Mouse (Mus musculus) ES-Bruce4 (cell line): ENCODE data around the gene Myrip. TPM values are rescaled to one million over a fixed set of nuclear protein-coding genes. Genes with fewer than 3 reads are reported as not detected.

ENCODE experiments used
- H3K27ac ChIP-seq: 2 replicates; pipeline ENCODE4 v1.5.1; 2012; ENCODE audit warnings: low read length, inconsistent platforms; ENCODE audit not compliant: insufficient read depth
- H3K27me3 ChIP-seq: 2 replicates; pipeline ENCODE4 v1.6.1; 2012; ENCODE audit warnings: mild to moderate bottlenecking, low read length, inconsistent platforms; ENCODE audit not compliant: control insufficient read depth, poor library complexity, insufficient read depth, severe bottlenecking
- H3K36me3 ChIP-seq: 2 replicates; pipeline ENCODE4 v1.6.1; 2012; ENCODE audit warnings: inconsistent platforms, mild to moderate bottlenecking, low read length, moderate library complexity; ENCODE audit not compliant: control insufficient read depth, poor library complexity, insufficient read depth, severe bottlenecking
- H3K4me1 ChIP-seq: one replicate; pipeline ENCODE4 v1.8.1; 2011; ENCODE audit warnings: low read length; ENCODE audit not compliant: control insufficient read depth, insufficient read depth
- H3K4me3 ChIP-seq: 2 replicates; pipeline ENCODE4 v1.5.1; 2011; ENCODE audit warnings: low read depth, mild to moderate bottlenecking, low read length
- H3K9ac ChIP-seq: 2 replicates; pipeline ENCODE4 v1.6.1; 2012; ENCODE audit warnings: low read depth, mild to moderate bottlenecking, inconsistent platforms; ENCODE audit not compliant: poor library complexity, severe bottlenecking
- H3K9me3 ChIP-seq: replicated peaks from 2 replicates; pipeline ENCODE4 v1.6.1; 2012; ENCODE audit warnings: mild to moderate bottlenecking, low read length, inconsistent platforms; ENCODE audit not compliant: control insufficient read depth, poor library complexity, insufficient read depth, severe bottlenecking
- CTCF ChIP-seq: IDR thresholded peaks from one replicate; pipeline ENCODE4 v1.8.1; 2011; ENCODE audit warnings: low read depth, low read length
- EP300 ChIP-seq: IDR thresholded peaks from 2 replicates; pipeline ENCODE4 v1.6.1; 2011; ENCODE audit warnings: low read depth, low read length; ENCODE audit not compliant: insufficient read depth
- POLR2A ChIP-seq: IDR thresholded peaks from one replicate; pipeline ENCODE4 v1.8.1; 2011; ENCODE audit warnings: low read length; ENCODE audit not compliant: insufficient read depth
- polyA plus RNA-seq: library from polyadenylated mRNA; stranded (reverse); fragments of >200 nt; gene quantifications from 2 replicates; pipeline ENCODE4 v1.2.4, GENCODE M21; 2011; ENCODE audit warnings: low read depth; ENCODE audit not compliant: missing spikeins, insufficient read depth, insufficient read length

The Myrip gene
- polyA plus RNA-seq, 1 experiment = 0.24 TPM

DNA sequence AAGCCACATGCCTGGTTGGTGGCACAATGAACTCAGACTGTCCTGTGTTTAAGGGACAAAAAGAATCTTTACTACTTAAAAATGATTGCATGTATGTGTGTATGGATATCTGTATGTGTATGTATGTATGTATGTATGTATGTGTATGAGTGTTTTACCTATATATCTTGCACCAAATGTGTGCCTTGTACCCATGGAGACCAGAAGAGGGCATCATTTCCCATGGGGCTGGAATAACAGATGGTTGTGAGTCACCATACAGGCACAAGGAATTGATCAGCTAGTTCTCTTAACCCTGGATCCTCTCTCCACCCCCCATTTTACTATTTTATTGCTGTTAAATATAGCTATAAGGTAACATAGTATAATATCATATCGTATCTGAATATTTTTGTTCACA is 4.4 kb upstream of the Myrip start:
- Histone ChIP-seq H3K27me3 (no peaks in the 10 kb centered on the region), H3K27ac (no peak overlapping the region), H3K4me1 (no peaks in the 10 kb centered on the region), H3K36me3 (no peaks in the 10 kb centered on the region), H3K9me3 (no peaks in the 10 kb centered on the region), H3K9ac (no peak overlapping the region), H3K4me3 (no peak overlapping the region)
- no peak for TF ChIP-seq EP300
- no peak for TF ChIP-seq CTCF
- no peak for TF ChIP-seq POLR2A

DNA sequence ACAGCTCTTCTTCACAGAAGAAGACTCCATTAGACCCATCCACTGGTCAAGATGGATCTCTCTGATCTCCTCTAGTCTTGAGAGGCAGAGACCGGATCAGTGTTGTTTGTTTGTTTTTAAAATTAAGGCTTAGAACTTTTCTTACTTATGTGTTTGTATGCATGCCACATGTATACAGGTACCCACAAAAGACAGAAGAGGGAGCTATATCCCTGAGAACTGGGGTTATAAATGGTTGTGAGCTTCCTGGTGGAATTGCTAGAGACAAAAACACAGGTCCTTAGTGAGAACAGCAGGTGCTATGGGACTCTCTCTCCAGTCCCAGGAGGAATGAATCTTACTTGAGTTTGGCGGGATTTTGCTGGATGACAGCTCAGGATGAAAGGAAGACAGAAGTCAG is 1.9 kb upstream of the Myrip start:
- TF ChIP-seq POLR2A (no peak), CTCF (no peak), EP300 (no peak)
- no peaks in the 10 kb centered on the region for H3K36me3 ChIP-seq
- no peaks in the 10 kb centered on the region for H3K9me3 ChIP-seq
- no peak overlapping the region for H3K4me3 ChIP-seq
- H3K9ac ChIP-seq = no peak overlapping the region
- peaks cover 9% of the 10 kb centered on the region for H3K27me3 ChIP-seq
- no peaks in the 10 kb centered on the region for H3K4me1 ChIP-seq
- no peak overlapping the region for H3K27ac ChIP-seq

DNA sequence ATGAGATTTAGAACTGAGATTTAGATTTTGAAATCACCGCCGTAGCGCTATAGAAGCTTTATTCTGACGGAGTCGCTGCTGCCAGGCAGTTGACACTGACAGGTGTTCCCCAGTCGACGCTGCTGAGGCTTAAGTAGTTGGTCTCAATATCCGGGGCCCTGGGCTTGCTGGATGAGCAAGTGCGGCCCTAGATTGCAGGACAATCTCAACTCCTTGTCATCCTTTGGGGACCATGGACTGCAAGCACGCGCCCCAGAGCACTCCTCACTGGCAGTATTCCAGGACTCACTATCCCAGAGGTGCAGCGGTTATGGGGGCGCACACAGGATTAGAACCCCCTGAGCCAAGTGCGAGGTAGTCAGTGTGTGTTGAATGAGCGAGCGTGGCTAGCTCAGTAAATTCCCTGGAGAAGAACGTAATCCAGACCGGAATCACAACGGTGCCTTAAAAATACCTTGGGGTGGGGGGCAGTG is 1.7 kb downstream of the Myrip start:
- H3K9ac ChIP-seq = no peak overlapping the region; the same call in 1 of the 2 replicates
- no peaks in the 10 kb centered on the region for H3K4me1 ChIP-seq
- H3K9me3 ChIP-seq = no peaks in the 10 kb centered on the region
- no peak overlapping the region for H3K27ac ChIP-seq
- H3K27me3 ChIP-seq = peaks cover 15% of the 10 kb centered on the region
- H3K4me3 ChIP-seq = peak overlapping the region; percentile 81
- no peaks in the 10 kb centered on the region for H3K36me3 ChIP-seq
- TF ChIP-seq POLR2A (no peak), EP300 (no peak), CTCF (no peak)

DNA sequence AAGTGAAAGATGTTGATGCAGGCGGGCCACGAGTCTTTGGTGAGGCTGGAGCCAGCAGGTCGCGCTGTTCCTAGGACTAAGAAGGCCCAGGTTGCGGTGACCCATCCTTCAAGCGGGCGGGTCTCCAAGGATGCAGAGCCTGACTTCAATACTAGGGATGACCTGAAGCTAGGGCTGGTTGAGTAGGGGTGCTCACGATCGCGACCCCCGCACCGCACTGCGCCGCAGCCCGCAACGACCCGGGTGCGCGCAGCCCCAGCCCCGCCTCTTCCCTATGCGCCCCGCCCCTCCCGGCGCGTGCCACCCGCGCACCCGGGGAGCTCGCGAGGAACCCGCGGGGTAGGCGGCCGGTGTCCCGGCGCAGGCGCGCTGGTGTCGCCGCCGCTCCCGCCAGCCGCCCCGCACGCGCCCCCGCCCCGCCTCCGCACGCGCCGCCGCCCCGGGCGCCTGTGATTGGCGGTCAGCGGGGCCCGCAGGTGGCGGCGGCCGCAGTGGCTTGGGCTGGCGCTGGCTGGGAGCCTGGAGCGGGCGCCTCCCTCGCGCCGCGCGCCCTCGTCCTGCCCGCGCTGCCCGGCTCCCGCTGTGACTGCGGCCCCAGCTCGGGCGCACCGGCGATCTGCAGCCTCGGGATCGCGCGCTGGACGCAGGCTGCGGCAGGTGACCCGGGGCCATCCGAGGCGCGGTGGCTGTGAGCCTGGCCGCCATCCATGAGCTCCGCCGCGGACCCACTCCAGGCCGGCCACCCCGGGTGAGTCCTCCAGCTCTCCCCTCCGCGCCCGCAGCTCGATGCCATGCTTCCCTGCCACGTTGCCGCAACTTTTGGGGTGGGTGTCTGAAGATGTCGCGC is 2.4 kb downstream of the Myrip start:
- no peaks in the 10 kb centered on the region for H3K9me3 ChIP-seq
- H3K4me3 ChIP-seq = peak overlapping the region; percentile 81
- H3K36me3 ChIP-seq = no peaks in the 10 kb centered on the region
- TF ChIP-seq CTCF = peak; percentile 30
- no peak for TF ChIP-seq POLR2A
- TF ChIP-seq EP300 = no peak
- H3K27ac ChIP-seq = no peak overlapping the region
- H3K9ac ChIP-seq = peak overlapping the region; percentile 7
- H3K4me1 ChIP-seq = no peaks in the 10 kb centered on the region
- peaks cover 15% of the 10 kb centered on the region for H3K27me3 ChIP-seq

DNA sequence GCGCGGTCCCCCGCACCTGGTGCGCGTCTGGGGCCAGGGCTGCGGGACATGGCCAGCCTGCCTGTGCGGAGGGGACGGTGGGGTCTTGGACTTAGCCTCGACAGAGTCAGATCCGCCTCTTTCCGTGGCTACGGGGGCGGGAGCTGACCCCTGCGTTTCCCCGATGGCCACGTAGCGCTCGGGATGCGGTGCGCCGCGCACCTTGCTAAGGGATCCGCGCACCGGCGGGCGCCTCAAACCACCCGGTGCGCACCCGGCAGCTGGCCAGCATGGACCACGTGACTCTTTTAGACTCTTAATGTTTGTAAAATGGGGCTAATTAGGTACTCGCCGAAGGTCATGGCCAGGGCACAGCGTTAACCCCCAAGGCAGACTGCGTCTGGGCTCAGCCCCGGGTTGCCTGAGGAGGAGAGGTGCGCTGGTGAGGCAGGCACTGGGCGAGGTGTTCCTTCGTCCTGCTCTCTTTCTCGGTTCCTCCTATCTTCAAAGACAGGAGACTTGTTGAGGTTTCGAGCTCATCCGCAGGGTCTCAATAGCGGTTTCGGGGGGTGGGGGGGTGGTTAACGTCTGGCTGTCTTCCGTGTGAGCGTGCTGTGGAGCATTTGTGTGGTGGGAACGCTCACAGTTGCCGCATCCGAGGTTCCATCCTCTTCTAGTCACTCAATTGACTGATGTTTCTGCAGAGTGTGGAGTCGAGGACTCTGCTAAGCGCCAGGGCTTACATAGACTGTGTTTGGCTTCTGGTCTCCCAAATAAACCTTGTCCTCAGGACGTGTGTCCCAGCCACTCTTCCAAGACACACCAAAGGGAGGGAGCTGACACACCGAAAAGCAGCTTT is 3.2 kb downstream of the Myrip start:
- Histone ChIP-seq H3K27ac (no peak overlapping the region), H3K27me3 (peaks cover 15% of the 10 kb centered on the region), H3K9me3 (no peaks in the 10 kb centered on the region), H3K4me1 (no peaks in the 10 kb centered on the region), H3K9ac (peak overlapping the region; percentile 7), H3K36me3 (no peaks in the 10 kb centered on the region), H3K4me3 (peak overlapping the region; percentile 65)
- no peak for TF ChIP-seq POLR2A
- TF ChIP-seq CTCF = no peak
- no peak for TF ChIP-seq EP300

DNA sequence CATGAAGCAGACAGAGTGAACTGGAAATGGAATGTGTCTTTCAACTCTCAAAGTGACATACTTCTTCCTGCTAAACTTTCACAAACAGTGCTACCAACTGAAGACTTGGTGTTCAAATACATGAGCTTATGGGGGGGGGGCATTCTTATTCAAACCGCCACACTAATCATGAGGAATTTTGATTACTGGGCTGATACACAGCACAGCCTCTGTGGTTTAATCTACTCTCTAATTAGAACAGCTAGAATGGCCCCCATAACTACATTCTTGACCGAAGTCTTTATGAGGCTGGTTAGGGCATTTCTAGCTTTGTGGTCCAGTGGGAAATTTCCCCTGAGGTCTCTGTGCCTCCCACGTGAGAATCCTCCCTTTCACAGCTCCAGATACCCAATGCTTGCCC is 13.9 kb downstream of the Myrip start:
- H3K27ac ChIP-seq = no peak overlapping the region
- no peak for TF ChIP-seq CTCF
- TF ChIP-seq POLR2A = no peak
- no peak for TF ChIP-seq EP300
- H3K9me3 ChIP-seq = no peaks in the 10 kb centered on the region
- H3K36me3 ChIP-seq = no peaks in the 10 kb centered on the region
- no peak overlapping the region for H3K9ac ChIP-seq
- H3K4me3 ChIP-seq = no peak overlapping the region
- H3K27me3 ChIP-seq = no peaks in the 10 kb centered on the region
- no peaks in the 10 kb centered on the region for H3K4me1 ChIP-seq
